Mouse (Mus musculus): ENCODE data around the gene Bmper.

DNA sequence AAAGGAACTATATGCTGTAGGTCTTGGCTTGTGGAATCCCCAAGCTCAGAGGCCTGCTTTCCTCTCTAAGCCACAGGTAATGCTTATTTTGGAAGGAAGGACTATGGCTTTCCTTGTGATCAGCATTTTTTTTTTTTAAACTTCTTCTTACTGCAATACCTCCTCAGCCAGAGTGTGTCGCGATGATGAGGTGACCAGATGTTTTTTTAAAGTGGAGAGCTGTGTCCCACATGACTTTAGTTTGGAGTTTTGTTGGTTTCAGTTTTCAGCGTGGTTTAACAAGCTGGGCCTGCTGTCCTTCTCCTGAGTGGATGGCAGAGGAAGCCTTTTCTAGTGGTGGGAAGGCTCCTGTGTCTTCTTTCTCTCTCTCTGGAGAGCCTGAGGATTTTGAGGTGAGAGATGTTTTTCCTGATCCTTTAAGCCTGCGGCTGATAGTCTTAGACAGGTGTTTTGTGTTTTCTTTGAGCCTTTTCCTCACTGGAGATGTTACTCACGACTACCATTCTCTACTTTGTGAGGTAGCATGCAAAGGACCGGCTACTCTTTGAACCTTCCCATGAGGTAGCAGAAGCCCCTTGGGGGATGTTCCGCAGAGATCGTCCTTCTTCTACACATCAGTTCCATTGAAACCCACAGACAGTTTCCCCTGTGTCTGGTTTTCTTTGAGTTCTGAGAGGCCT, 74.8 kb downstream of the Bmper start:
- TF ChIP-seq CTCF (IDR thresholded peaks at IDR 0.05) (no peak), EP300 (IDR thresholded peaks at IDR 0.05) (no peak)

All from lung, postnatal 0 days (tissue).